Mouse (Mus musculus) MEL (cell line): Measurements from ENCODE around the gene Camta1. TPM values are rescaled to one million over a fixed set of nuclear protein-coding genes. Genes with fewer than 3 reads are reported as not detected.

Experiments
- DNase-seq: peaks from one replicate; pipeline ENCODE4 v3.0.0; 2011; ENCODE audit warnings: low read depth, low spot score
- H3K27ac ChIP-seq: 2 replicates; pipeline ENCODE4 v1.5.1; 2012; ENCODE audit warnings: low read depth, mild to moderate bottlenecking, control low read depth, low read length, moderate library complexity; ENCODE audit not compliant: control insufficient read depth
- H3K27me3 ChIP-seq, 2 experiments: fragments of 150-350 bp in 1 of 2; sonication (generic) in 1 of 2; 2 replicates each; pipeline ENCODE4 v1.6.1; 2012; ENCODE audit warnings: low read length in 2 of 2, mild to moderate bottlenecking in 2 of 2, improper control_type of control experiment in 1 of 2, moderate library complexity in 1 of 2; ENCODE audit not compliant: insufficient read depth in 2 of 2, control insufficient read depth in 1 of 2
- H3K36me3 ChIP-seq, 2 experiments: 2 replicates each; pipeline ENCODE4 v1.6.1; 2012 to 2014; ENCODE audit warnings: low read length in 2 of 2, improper control_type of control experiment in 1 of 2, inconsistent platforms in 1 of 2, mild to moderate bottlenecking in 1 of 2; ENCODE audit not compliant: insufficient read depth in 2 of 2, control insufficient read depth in 1 of 2
- H3K4me1 ChIP-seq, 2 experiments: fragments of 150-350 bp in 1 of 2; sonication (generic) in 1 of 2; 2 replicates each; pipeline ENCODE4 v1.6.1; 2012; ENCODE audit warnings: low read length in 2 of 2, improper control_type of control experiment in 1 of 2, mild to moderate bottlenecking in 1 of 2; ENCODE audit not compliant: insufficient read depth in 2 of 2, control insufficient read depth in 1 of 2
- H3K4me3 ChIP-seq, 2 experiments: fragments of 150-350 bp in 1 of 2; sonication (generic) in 1 of 2; 2 replicates each; pipeline ENCODE4 v1.5.1; 2012; ENCODE audit warnings: low read depth in 2 of 2, low read length in 2 of 2, mild to moderate bottlenecking in 2 of 2, moderate library complexity in 2 of 2, control low read depth in 1 of 2, improper control_type of control experiment in 1 of 2; ENCODE audit not compliant: control insufficient read depth in 1 of 2, insufficient read depth in 1 of 2
- H3K79me2 ChIP-seq: 2 replicates; pipeline ENCODE4 v1.6.1; 2012; ENCODE audit warnings: mild to moderate bottlenecking, low read length, moderate library complexity; ENCODE audit not compliant: control insufficient read depth, poor library complexity, insufficient read depth
- H3K9ac ChIP-seq: 2 replicates; pipeline ENCODE4 v1.6.1; 2012; ENCODE audit warnings: low read depth, mild to moderate bottlenecking, control low read depth, low read length, moderate library complexity; ENCODE audit not compliant: control insufficient read depth, poor library complexity, severe bottlenecking
- H3K9me3 ChIP-seq: fragments of 150-350 bp; sonication (generic); replicated peaks from 2 replicates; pipeline ENCODE4 v1.6.1; 2012; ENCODE audit warnings: mild to moderate bottlenecking, low read length, improper control_type of control experiment, moderate library complexity; ENCODE audit not compliant: insufficient read depth
- CTCF ChIP-seq, 3 experiments: IDR thresholded peaks in 2 of 3; conservative IDR thresholded peaks in 1 of 3; 2 replicates each; pipeline ENCODE4 v1.5.1; 2011 to 2012; ENCODE audit warnings: low read length in 3 of 3, low read depth in 2 of 3, mild to moderate bottlenecking in 2 of 3, improper control_type of control experiment in 1 of 3, inconsistent platforms in 1 of 3, mixed read lengths in 1 of 3, moderate library complexity in 1 of 3; ENCODE audit not compliant: control insufficient read depth in 1 of 3, insufficient read depth in 1 of 3, poor library complexity in 1 of 3, severe bottlenecking in 1 of 3
- EP300 ChIP-seq, 2 experiments: IDR thresholded peaks; 2 replicates each; pipeline ENCODE4 v1.6.1; 2011; ENCODE audit warnings: improper control_type of control experiment in 2 of 2, low read length in 2 of 2, low read depth in 1 of 2, mild to moderate bottlenecking in 1 of 2
- GABPA ChIP-seq: IDR thresholded peaks from 2 replicates; pipeline ENCODE4 v1.6.1; 2012; ENCODE audit warnings: low read depth, mild to moderate bottlenecking, inconsistent platforms, low read length, improper control_type of control experiment, moderate library complexity
- KAT2A ChIP-seq: conservative IDR thresholded peaks from 2 replicates; pipeline ENCODE4 v1.6.1; 2012; ENCODE audit warnings: low read depth, low read length, improper control_type of control experiment, inconsistent platforms
- MAFK ChIP-seq: IDR thresholded peaks from 2 replicates; pipeline ENCODE4 v1.6.1; 2011; ENCODE audit warnings: low read depth, mild to moderate bottlenecking, low read length, improper control_type of control experiment, borderline replicate concordance
- MEF2A ChIP-seq: IDR thresholded peaks from 2 replicates; pipeline ENCODE4 v1.6.1; 2014; ENCODE audit warnings: low read depth, mild to moderate bottlenecking, inconsistent platforms, low read length, improper control_type of control experiment; ENCODE audit not compliant: poor library complexity, insufficient replicate concordance, severe bottlenecking; ENCODE audit errors: extremely low read depth
- MXI1 ChIP-seq: IDR thresholded peaks from 2 replicates; pipeline ENCODE4 v1.6.1; 2011; ENCODE audit warnings: mild to moderate bottlenecking, low read depth, low read length, improper control_type of control experiment
- MYB ChIP-seq: IDR thresholded peaks from 2 replicates; pipeline ENCODE4 v1.6.1; 2011; ENCODE audit warnings: mild to moderate bottlenecking, low read depth, low read length, improper control_type of control experiment
- NELFE ChIP-seq: IDR thresholded peaks from 2 replicates; pipeline ENCODE4 v1.6.1; 2011; ENCODE audit warnings: low read depth, low read length, improper control_type of control experiment
- POLR2A ChIP-seq, 2 experiments: IDR thresholded peaks; 2 replicates each; pipeline ENCODE4 v1.6.1; 2011 to 2012; ENCODE audit warnings: low read length in 2 of 2, mild to moderate bottlenecking in 2 of 2, control low read depth in 1 of 2, improper control_type of control experiment in 1 of 2, low read depth in 1 of 2, moderate library complexity in 1 of 2; ENCODE audit not compliant: control insufficient read depth in 1 of 2, insufficient read depth in 1 of 2, poor library complexity in 1 of 2
- POLR2AphosphoS2 ChIP-seq: IDR thresholded peaks from 2 replicates; pipeline ENCODE4 v1.6.1; 2011; ENCODE audit warnings: low read length, improper control_type of control experiment
- RAD21 ChIP-seq: IDR thresholded peaks from 2 replicates; pipeline ENCODE4 v1.6.1; 2011; ENCODE audit warnings: mild to moderate bottlenecking, low read depth, low read length, improper control_type of control experiment
- SIN3A ChIP-seq: IDR thresholded peaks from 2 replicates; pipeline ENCODE4 v1.6.1; 2012; ENCODE audit warnings: low read length, improper control_type of control experiment, inconsistent platforms
- SMC3 ChIP-seq: IDR thresholded peaks from 2 replicates; pipeline ENCODE4 v1.6.1; 2011; ENCODE audit warnings: low read depth, low read length, improper control_type of control experiment
- TBP ChIP-seq: IDR thresholded peaks from 2 replicates; pipeline ENCODE4 v1.8.0; 2011; ENCODE audit warnings: low read depth, low read length, improper control_type of control experiment
- TCF12 ChIP-seq: IDR thresholded peaks from 2 replicates; pipeline ENCODE4 v1.6.1; 2014; ENCODE audit warnings: low read depth, mild to moderate bottlenecking, inconsistent platforms, low read length, improper control_type of control experiment, moderate library complexity
- USF2 ChIP-seq, 2 experiments: IDR thresholded peaks; 2 replicates each; pipeline ENCODE4 v1.6.1; 2011 to 2012; ENCODE audit warnings: improper control_type of control experiment in 2 of 2, low read length in 2 of 2, borderline replicate concordance in 1 of 2, inconsistent platforms in 1 of 2, low read depth in 1 of 2, mild to moderate bottlenecking in 1 of 2; ENCODE audit not compliant: insufficient read depth in 1 of 2
- ZC3H11A ChIP-seq: IDR thresholded peaks from 2 replicates; pipeline ENCODE4 v1.6.1; 2012; ENCODE audit warnings: low read depth, mild to moderate bottlenecking, inconsistent platforms, low read length, improper control_type of control experiment
- ZMIZ1 ChIP-seq: IDR thresholded peaks from 2 replicates; pipeline ENCODE4 v1.6.1; 2012; ENCODE audit warnings: low read depth, mild to moderate bottlenecking, inconsistent platforms, low read length, improper control_type of control experiment, moderate library complexity
- polyA plus RNA-seq, 2 experiments: library from polyadenylated mRNA; stranded (reverse) in 1 of 2; unstranded in 1 of 2; fragments of >175 nt in 1 of 2; fragments of >200 nt in 1 of 2; gene quantifications; 2 replicates each; pipeline versions ENCODE4 v1.2.1 to v1.2.4; 2012; ENCODE audit warnings: low replicate concordance in 2 of 2, low read depth in 1 of 2; ENCODE audit not compliant: insufficient read length in 2 of 2, insufficient read depth in 1 of 2, missing spikeins in 1 of 2
- total RNA-seq: library from RNA; depleted of rRNA; stranded (reverse); fragments of 300-350 nt; gene quantifications from 2 replicates; pipeline ENCODE4 v1.2.3, GENCODE M21; 2012

The Camta1 gene
- total and polyA plus RNA-seq, 3 experiments: 28.2 to 87.5 TPM; not detected in 1

- H3K27ac ChIP-seq: no peak overlapping the region
- no peak for DNase-seq
Measured at GRCm38 (mm10) chr4:150980153-150980552, 881.5 kb downstream of the Camta1 start.

DNA sequence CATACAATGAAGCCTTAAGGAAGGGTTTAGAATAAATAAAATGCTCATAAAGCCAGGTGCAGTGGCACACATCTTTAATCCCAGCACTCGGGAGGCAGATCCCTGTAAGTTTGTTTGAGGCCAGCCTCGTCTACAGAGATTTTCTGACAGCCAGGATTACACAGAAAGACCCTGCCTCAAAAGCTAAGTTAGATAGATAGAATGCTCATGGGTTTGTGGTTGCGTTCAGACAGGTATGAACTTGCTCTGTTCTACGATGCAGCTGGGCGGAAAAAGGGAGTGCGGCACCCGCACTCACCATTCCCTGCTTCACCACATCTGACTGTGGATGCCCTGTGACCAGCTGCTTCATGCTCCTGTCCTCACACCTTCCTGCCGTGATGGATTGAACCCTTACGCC is 882.2 kb downstream of the Camta1 start:
- no peaks in the 10 kb centered on the region for H3K79me2 ChIP-seq
- no peaks in the 10 kb centered on the region; a peak in 2 of 4 replicates for H3K27me3 ChIP-seq
- no peak overlapping the region for H3K9ac ChIP-seq
- H3K27ac ChIP-seq: no peak overlapping the region
- DNase-seq: no peak
- H3K36me3 ChIP-seq: no peaks in the 10 kb centered on the region
- no peak overlapping the region for H3K4me3 ChIP-seq
- H3K9me3 ChIP-seq: no peaks in the 10 kb centered on the region
- TF ChIP-seq MEF2A (no peak), GABPA (no peak), ZC3H11A (no peak), CTCF (IDR thresholded peaks at IDR 0.05 in 2 of 3, conservative IDR thresholded peaks at IDR 0.05 in 1 of 3; ENCODE audit: control insufficient read depth in 1 of 3, insufficient read depth in 1 of 3, low read depth in 2 of 3, low read length in 3 of 3, poor library complexity in 1 of 3, severe bottlenecking in 1 of 3) (no peak), MAFK (no peak), USF2 (IDR thresholded peaks at IDR 0.05; ENCODE audit: borderline replicate concordance in 1 of 2, insufficient read depth in 1 of 2, low read depth in 1 of 2, low read length in 2 of 2) (no peak), POLR2A (IDR thresholded peaks at IDR 0.05; ENCODE audit: control insufficient read depth in 1 of 2, insufficient read depth in 1 of 2, low read depth in 1 of 2, low read length in 2 of 2, poor library complexity in 1 of 2) (no peak), TBP (no peak)
- no peaks in the 10 kb centered on the region for H3K4me1 ChIP-seq

More at GRCm38 (mm10) chr4:150980153-150980552, 881.5 kb downstream of the Camta1 start:
- H3K36me3 ChIP-seq: no peaks in the 10 kb centered on the region
- no peaks in the 10 kb centered on the region for H3K4me1 ChIP-seq
- no peaks in the 10 kb centered on the region for H3K9me3 ChIP-seq
- no peaks in the 10 kb centered on the region; a peak in 2 of 4 replicates for H3K27me3 ChIP-seq
- TF ChIP-seq MYB (no peak), NELFE (no peak), ZMIZ1 (no peak), TCF12 (no peak), TBP (no peak), EP300 (IDR thresholded peaks at IDR 0.05; ENCODE audit: low read depth in 1 of 2, low read length in 2 of 2) (no peak), POLR2A (IDR thresholded peaks at IDR 0.05; ENCODE audit: control insufficient read depth in 1 of 2, insufficient read depth in 1 of 2, low read depth in 1 of 2, low read length in 2 of 2, poor library complexity in 1 of 2) (no peak), KAT2A (no peak), MXI1 (no peak), RAD21 (no peak), POLR2AphosphoS2 (no peak), USF2 (IDR thresholded peaks at IDR 0.05; ENCODE audit: borderline replicate concordance in 1 of 2, insufficient read depth in 1 of 2, low read depth in 1 of 2, low read length in 2 of 2) (no peak), SIN3A (no peak), SMC3 (no peak)
- TF ChIP-seq, all 39 proteins: peak for 0
- Histone ChIP-seq H3K4me3 (no peak overlapping the region), H3K9ac (no peak overlapping the region), H3K79me2 (no peaks in the 10 kb centered on the region)
